Mouse (Mus musculus): ENCODE data around the gene Csk.

The Csk gene

DNA sequence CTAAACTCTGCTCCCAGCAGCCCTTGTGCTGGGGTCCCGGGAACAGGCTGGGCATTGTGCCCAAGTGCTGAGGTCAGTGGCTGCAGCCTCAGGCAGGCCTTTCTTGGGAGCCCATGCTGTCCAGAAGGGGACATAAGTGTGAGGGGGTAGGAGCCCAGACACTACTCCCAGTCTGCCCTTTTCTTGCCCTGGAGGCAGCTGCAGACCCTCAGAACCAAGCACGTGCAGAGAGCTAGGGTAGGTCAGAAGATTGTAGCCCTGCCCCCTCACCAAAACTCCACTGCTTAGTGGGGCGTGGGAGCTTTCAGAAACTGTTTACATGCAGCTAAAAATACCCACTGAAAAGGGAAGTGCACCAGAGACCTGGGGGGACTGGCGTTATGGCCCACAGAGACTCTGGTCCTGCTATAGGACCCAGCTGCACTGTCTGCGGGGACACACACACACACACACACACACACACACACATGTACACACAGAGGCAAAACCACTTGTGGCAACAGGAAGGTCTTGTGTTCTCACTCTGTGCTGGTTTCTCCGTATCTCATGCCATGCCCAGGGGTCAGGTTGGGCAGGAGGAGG is 15.6 kb downstream of the Csk start:
- peak; percentile 55 for DNase-seq (ENCODE audit: low read depth)

DNA sequence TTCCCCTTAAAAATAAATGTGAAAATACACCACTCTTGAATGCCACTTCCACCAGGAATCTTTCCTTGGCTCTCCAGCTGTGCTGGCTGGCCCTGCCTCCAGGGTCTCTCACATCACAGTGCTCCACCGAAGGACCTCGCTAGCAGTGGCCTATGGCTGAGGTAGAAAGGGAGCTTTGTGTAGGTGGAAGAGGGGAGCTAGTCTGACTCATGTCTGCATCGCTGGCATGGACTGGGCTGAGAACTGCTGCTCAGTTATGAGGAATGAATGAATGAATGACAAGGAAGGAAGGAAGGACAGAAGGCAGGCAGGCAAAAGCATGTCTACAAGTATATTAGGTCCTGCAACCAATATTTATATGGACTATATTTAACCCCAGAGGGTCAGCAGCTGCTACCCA is 16.2 kb downstream of the Csk start:
- DNase-seq (ENCODE audit: low read depth): peak; percentile 59

DNA sequence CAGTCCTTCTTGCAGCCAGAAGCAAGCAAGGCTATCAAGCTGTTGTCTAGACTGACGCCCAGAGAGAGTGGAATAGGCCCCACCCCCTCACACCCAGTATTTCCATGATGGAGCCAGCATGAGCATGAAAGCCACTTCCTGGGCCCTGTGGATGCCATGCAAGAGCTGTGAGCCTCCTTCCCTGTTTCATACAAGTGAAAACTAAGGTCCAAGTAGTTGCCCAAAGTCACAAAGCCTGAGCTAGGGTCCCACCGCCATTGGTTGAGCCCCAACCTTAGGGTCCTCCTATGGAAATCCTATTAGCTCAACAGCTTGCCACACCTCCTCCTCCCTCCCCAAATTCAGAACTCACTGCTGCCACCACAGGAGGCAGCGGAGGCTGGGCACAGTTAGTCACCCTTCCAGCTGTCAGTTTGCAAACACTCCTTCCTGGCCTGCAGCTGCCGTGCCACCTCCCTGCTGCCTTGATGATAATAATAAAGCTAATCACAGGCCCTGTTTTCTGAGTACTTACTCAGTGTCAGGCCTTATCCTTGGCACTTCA is 19.9 kb downstream of the Csk start:
- DNase-seq (ENCODE audit: low read depth): no peak

DNA sequence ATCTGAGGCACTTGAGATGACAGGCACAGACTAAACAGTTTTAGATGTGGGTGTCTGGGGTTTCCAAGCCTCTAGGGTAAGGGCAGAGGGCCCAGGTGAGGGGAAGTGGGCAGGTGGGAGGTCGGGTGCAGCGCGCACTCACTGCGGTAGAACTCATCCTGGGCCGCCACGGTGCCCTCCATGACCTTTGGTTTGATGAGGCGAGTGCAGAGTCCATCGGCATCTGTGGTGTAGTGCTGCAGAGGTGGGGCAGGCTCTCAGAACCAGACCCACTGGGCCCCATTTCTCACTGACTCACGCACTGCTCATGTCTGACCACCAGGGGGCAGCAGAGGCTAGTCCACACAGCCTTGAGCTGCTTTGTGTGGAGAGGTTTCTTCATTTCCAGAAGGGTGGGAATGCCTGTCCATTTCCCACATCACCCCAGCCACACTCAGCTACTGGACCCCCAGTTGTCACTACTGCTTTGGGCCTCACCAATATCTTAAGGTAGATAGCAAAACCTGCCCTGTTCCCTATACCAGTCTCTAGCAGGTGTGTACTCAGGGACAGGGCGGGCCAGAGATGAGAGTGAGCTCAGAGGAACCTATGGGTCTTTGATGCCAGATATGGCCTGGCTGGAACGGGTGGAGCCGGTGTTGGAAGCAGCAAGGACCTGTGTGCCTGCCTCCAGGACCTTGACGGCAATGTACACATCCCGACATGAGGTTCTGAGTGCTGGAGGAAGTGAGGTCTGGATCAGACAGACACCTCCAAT is 24.1 kb downstream of the Csk start:
- no peak for DNase-seq (ENCODE audit: low read depth)

DNA sequence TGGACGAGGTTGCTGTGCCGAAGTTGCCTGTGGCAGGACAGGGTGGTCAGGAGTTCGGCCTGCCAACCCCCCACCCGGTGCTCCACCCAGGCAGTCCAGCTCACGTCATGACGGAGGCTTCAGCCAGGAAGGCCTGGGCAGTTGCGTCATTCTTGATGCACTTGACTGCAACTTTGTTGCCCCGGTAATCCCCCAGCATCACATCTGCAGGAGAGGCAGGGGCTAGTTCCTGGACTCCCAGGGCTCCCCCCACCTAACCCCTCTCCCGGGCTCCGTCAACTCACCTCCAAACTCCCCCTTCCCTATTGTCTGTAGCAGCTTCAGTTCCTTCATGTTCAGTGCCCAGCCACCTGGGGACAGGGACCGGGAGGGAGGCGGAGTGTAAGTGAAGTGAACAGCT is 24.7 kb downstream of the Csk start:
- no peak for DNase-seq (ENCODE audit: low read depth)

DNA sequence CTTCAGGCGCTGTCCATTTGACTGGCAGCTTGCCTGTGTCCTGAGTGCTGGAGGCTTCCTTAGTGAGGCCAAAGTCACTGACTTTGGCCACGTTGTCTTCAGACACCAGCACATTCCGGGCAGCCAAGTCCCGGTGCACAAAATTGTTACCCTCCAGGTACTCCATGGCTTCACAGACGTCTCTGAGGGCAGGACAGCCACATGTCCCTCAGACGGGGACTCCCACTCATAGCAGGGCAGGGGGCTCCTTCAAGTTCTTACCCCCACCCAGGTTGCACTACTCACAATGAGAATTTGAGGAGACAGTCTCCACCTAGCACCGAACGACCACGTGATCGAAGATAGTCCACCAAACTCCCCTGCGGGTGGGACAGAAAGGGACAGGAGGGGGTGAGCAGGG is 25.5 kb downstream of the Csk start:
- no peak for DNase-seq (ENCODE audit: low read depth)

DNA sequence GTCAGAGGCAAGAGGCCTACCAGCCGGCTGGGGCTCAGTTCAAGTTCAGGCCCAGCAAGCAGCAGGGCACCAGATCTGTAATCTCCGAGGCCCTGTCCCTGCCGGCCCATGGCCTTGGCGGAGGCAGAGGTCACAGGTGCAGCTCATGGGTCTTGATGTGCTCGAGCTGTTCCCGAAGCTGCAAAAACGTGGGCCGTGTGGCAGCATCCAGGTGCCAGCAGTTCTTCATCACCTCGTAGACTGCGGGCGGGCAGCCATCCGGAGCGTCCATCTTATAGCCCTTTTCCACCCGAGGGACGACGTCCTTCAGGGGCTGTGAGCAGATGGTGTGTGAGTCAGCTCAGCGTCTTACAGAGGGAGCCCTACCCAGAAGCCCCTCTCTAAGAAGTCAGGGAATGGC is 26.2 kb downstream of the Csk start:
- DNase-seq (ENCODE audit: low read depth): no peak

DNA sequence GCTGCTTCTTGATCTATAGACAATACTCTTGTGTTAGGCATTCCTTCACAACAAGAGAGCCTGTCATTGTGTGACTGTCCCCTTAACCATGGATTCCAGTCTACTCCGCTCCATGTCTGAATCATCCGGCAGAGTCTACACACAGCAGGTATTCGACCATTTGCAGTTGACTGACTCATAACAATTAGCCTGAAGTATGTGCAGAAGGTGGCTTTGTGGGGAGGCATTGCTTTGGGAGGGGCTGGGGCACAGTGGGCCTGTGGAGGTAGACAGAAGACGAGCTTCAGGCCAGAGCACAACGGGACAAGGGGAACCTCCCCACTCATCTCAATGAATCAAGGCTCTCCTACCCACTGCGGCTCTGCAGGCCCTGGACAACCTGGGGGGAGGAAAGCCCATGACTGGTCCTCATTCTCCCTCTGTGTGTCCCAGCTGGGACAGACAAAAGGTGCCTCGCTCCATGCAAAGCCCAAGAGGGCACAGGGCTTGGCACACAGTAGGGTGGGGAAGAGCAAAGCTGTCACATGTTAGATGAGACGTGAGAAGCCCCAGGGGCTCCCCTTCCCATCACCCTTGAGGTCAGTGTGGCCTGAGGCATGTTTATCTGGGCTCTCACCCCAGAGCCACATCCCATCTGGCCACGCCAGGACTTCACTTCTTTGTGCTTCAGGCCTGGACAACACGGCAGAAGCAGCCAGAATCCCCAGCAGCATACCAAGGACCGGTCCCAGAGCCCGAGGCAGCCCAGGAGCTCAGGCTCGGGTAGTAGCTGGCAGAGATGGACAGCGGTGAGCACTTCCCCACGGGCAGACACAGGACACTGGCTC is 27.5 kb downstream of the Csk start:
- peak; percentile 57 for DNase-seq (ENCODE audit: low read depth)

DNA sequence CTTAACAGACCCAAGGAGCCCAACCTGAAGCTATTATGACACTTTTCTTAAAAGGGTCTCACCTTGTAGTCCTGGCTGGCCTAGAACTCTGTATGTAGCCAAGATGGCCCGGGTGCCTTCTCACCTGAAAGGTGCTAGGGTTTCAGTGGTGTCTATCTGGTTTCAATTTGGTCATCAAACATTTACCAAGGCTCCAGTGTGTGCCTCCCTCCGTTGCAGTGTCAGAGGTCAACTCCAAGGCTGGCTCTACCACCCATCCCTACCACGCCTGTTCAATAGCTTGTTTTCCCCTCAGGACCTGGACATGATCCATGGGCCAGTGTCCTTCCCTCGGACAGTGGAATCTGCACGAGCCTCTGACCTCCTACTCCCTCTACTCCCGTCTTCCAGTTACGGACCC is 29.1 kb downstream of the Csk start:
- no peak for DNase-seq (ENCODE audit: low read depth)

DNA sequence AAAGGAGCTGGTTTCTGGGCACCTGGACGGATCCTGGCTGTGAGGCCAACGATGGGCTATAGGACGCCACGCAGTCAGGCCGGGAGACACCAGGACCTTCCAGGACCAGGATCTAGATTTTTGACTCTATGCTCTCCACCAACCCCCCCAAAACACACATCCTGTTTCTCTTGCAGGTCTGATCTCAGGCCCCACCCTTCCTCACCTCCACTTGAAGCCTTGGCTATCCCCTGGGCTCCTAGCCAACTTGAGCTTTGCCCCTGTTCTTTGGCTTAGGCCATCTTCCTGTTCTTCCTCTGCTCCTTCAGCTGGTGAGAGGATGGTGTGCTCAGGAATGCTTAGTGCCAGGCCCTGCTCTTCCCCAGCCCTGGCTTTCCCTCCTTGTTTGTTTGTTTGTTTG is 32.8 kb downstream of the Csk start, which contains the start of gene Lman1l:
TSS of gene Lman1l (minus strand) at position 101 of the 400 bp plus-strand sequence.
- no peak for DNase-seq (ENCODE audit: low read depth)

DNA sequence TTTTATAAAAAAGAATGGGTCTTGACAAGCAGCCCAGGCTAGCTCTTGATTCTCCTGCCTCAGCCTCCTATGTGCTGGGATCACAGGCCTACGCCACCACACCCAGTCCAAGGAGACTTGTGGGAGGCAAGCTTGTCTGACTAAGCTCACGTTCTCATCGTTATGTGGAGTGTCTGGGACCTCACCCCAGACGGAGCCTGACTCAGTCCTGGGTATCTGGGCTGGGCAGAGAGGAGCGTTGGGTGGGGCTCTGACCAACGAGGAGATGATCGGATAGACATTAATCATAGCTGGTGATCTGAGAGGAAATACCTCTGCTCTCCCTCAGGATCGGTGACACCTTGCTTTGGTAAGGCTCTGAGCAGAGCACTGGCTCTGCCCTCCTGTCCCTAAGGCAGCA is 34.6 kb downstream of the Csk start:
- no peak for DNase-seq (ENCODE audit: low read depth)

DNA sequence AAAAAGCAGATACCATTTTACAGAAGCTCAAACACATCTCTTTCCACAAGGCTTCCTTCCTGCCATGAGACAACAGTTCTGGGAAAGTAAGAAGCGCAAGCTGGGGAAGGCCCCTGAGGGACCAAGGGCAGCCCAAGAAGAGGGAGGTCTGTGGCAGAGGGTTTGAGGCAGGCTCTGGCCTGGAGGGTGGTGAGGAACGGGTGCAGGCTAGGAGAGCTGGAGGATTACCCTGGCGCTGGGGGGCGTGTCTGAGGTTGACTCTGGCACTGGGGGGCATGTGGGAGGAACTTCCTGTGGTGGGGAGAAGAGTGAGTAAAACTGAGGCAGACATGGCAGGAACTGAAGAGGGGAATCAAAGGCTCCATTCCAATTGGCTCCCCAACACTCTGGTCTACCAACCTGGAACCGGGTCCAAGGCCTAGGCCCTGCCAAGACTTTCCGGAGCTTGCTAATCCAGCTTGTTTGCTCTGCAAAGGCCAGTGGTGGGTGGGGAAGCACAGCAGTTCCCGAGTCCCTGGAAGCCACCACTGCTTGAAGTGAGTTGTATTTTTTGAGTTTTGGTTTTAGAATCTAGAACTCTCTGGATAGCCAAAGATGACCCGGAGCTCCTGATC is 35.8 kb downstream of the Csk start:
- DNase-seq (ENCODE audit: low read depth): no peak

DNA sequence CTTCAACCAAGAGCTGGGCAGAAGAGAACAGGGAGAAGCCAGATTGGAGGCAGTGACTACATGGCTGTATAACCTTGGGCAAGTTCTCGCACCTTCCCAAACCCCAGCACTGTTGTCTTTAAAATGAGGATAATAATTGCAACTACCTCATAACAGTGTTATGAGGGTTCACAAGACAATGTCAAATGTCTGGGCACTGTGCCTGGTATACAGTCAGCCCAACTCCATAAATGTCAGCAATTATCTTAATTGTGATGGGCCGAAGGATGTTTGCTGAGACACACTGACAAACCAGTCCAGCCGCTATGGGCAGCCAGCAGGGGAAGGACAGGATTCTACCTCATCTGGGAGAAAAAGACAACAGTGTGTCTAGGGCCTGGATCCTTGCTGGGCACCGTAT is 38.6 kb downstream of the Csk start:
- DNase-seq (ENCODE audit: low read depth): no peak

DNA sequence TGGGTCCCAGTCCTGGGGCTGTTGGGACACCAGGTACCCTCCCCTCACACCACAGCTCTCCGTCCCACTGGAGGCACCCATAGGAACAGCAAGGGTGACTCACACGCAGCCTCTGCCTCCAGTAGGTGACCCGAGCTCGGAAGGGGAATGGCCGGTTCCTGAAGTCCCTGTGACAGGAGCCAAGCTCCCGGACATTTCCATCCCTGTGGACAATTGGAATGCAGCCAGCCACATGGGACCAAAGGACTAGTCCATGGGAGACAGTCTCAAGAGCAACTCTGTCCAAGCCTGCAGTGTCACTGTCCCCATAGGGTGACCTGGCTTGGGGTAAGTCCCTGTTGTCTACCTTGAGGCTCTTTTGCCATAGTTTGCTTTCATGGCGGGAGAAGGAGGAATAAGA is 39.5 kb downstream of the Csk start:
- no peak for DNase-seq (ENCODE audit: low read depth)

DNA sequence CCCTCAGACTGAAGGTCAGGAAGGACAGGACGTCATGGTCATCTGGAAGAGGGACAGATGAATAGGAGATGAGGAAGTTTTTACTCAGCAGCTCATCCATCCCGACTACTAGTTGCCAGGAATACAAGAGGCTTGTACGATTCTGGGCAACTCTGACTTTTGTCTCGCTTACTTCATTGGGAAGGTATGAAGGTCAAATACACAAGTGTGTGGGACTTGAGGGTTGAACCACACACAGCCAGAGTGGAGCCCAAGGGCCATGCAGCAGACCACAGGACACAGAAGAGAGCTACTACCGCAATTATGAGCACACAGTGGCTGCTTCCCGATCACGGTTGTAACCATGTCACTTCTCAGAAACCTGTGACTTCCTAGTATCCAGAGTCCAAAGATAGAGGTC is 40.8 kb downstream of the Csk start:
- peak; percentile 21 for DNase-seq (ENCODE audit: low read depth)

DNA sequence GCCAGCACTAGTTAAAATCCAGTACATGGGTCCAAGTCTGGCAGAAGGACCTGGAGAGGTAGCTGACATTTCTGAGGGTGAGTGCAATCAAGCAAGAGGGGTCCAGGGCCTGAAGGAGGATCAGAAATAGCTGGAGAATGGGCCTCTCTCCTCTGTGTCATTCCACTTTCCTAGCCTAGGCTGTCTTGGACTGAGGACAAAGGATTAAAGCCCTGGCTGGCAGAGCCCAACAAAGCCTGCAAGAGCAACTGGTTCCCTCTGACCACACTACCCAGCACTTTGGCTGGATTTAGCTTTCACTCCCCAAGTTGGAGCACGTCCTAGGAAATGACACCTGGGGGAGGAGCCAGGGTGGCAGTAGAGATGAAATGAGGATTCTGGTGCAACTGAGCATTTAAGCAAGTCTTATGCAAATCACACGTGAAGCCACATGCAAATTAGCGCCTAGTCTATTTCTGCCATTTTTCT is 43.0 kb downstream of the Csk start:
- peak; percentile 49 for DNase-seq (ENCODE audit: low read depth)

DNA sequence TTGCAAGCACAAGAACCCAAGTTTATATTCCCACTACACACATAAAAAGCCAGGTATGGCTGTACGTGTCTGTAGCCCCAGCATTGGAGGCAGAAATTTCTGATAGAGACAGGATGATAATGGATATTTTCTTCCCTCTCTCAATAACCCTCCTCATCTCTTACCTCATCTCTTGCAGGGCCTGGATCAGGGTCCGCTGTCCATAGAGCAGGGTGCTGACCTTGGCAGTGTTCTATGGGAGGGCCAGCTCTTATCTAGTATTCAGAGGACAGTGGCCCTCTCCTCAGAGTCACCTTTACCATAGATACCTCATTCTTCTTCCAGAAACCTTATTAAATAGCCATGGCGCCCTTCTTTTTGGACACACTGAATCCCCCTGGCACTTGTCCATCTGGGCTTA is 43.6 kb downstream of the Csk start:
- no peak for DNase-seq (ENCODE audit: low read depth)

DNA sequence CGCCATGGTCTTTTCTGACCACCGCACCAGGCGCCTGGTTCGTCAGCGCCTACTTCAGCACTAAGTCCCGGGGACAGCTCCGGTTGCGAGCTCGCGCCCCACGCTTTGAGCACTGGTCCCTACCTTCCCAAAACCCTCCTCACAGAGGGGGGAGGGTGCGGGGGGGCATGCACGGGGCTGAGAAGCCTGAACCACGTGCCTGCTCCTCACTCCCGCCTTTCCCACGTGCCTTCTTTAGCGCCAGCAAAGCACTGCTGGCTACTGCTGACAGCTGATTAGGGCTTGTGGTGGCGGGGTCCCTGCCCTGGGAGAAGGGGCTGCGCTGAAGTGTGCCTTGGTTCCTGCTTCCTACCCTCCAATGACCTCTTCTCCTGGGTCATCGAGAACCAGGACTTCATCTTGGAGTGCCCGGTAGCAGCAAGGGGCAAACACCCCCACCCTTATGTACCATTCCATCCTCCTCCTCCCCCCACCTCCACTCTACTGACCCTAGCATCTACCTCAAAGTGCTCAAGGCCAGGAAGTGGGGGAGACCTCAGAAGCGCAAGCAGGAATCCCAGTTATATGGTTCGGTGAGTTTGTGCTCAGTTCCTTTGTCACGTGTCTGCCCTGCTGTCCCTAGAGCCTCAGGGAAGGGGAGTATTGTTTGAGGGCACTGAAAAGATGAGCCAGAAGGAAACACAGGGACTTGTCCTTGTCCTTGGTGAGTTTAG is 47.1 kb downstream of the Csk start, which contains the start of gene Cplx3:
TSS of gene Cplx3 (minus strand) at position 143 of the 713 bp plus-strand sequence.
- no peak for DNase-seq (ENCODE audit: low read depth)

DNA sequence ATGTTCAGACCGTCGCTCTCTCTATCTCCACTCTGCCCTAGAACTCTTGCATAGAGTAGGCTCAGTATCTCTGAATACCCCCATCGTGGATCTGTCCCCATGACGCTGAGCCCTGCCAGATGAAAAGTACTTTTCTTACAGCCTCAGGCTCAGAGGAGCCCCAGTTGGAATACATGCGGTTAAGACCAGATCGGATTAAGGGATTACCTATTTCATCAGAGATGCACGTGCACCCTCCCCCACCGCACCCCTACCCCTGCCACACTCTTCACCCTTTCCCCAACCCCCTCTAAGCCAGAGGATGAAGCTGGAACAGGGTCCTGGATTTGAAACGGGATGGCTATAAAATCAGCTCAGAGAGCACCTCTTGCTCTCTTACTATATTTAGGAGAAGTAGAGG is 47.9 kb downstream of the Csk start:
- DNase-seq (ENCODE audit: low read depth): no peak

DNA sequence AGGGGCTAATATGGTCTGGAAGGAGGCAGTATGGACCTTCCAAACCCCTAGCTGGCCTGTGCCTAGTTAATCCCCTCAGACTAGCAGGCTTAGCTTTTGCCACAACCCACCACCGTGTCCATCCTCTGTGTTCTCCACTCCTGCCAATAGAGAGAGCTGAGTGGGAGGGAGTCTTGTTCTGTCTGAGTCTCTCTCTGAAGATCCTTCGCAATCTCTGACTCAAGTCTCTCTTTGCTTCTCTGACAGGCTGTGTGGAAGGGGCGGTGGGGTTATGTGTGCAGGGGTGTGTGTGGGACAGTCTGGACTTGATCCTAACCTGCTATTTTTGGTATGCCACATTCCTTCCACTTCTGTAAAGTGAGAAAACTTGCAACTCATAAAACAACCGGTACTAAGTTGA is 48.6 kb downstream of the Csk start:
- no peak for DNase-seq (ENCODE audit: low read depth)

DNA sequence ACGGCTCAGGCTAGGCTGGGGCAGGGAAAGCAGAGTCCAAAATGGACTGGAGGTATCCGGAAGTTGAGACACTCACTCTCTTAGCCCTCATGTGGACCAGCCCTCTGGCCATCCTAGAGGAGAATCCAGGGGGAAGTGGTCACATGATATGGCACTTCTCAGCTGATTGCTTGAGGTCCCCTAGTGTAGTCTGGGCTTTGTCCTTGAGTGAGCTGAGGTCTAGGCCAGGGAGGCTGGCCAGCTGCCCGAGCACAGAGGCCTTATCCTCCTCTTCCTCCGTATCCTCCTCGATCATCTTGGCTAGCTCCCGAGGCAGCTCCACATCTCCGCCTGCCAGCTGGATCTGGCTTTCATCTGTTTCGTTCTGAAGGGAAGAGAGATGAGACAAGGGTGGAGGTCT is 51.3 kb downstream of the Csk start:
- DNase-seq (ENCODE audit: low read depth): no peak

DNA sequence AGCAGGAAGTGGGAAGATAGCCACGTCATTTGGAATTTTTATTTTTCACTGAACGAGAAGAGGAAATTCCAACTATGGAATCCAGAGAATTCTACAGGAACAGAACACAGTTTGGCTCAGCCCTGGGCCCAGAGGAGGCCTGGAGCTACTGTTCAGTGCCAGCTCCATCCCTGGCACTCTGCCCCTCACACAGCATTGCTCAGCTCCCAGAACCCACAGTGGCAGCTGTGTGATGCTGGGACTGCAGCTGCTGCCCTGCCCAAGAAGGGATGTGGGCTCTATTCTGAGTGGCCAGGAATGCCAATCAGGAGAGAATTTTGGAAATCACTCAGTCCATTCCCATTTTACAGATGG is 52.1 kb downstream of the Csk start:
- DNase-seq (ENCODE audit: low read depth): peak; percentile 60

All from fibroblast of lung, adult 2 months (primary cell).